Mouse (Mus musculus): Measurements from ENCODE around the gene Fam136a. TPM values are rescaled to one million over a fixed set of nuclear protein-coding genes. Genes with fewer than 3 reads are reported as not detected.

Gene Fam136a
- total RNA-seq, 1 experiment, result 116 TPM

DNA sequence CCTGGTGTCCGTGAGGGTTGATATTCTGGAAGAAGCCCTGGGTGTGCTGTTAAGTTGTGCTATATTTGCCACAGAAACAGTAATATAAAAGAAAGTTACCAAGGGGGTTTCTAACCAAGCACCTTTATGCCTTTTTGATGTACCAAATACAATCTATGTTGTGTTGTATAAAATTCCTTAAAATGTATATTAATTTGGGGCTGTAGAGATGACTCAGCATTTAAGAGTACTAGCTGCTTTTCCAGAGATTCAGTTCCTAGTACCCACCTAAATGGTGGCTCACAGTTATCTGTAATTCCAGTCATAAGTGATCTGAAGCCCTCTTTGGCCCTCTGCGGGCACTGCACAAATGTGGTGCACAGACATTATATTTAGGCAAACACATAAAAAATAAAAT, 1.4 kb downstream of the Fam136a start:
- no peak overlapping the region for H3K27ac ChIP-seq (ENCODE audit: insufficient read depth, low read depth, low read length, poor library complexity, severe bottlenecking)
- DNase-seq (ENCODE audit: low read depth, low spot score), result no peak
- H3K4me3 ChIP-seq (ENCODE audit: insufficient read depth in 1 of 2, low read depth in 1 of 2, low read length in 2 of 2, poor library complexity in 1 of 2, severe bottlenecking in 1 of 2), result peak overlapping the region; percentile 82 to 97; a peak in 3 of 4 replicates
- no peaks in the 10 kb centered on the region for H3K9me3 ChIP-seq (ENCODE audit: control insufficient read depth, insufficient read depth, low read depth, low read length)
- peaks cover 9% of the 10 kb centered on the region for H3K36me3 ChIP-seq (ENCODE audit: control insufficient read depth, insufficient read depth, low read length, poor library complexity, severe bottlenecking)
- H3K4me1 ChIP-seq (ENCODE audit: control insufficient read depth in 2 of 2, insufficient read depth in 2 of 2, low read length in 2 of 2, poor library complexity in 1 of 2), result peaks cover 0 to 7% of the 10 kb centered on the region in 2 experiments; a peak in 1 of 4 replicates
- TF ChIP-seq MAFK (IDR thresholded peaks at IDR 0.05; ENCODE audit: insufficient read depth, low read depth, low read length) (peak; percentile 55; the same call in 1 of the 2 replicates), ZNF384 (IDR thresholded peaks at IDR 0.05; ENCODE audit: low read depth, low read length) (no peak)
- peak overlapping the region; percentile 98; the same call in 1 of the 2 replicates for H3K9ac ChIP-seq (ENCODE audit: insufficient read depth, low read depth, low read length, poor library complexity, severe bottlenecking)
- in situ Hi-C loops (cut with MboI; ENCODE audit: low sequenced_read_pairs in 2 of 2, unreplicated experiment in 2 of 2), result loop anchor here in 1 of 2 experiments (25.0 kb wide), 1 partner anchor 230 kb away; no protein-coding TSS in a partner anchor

DNA sequence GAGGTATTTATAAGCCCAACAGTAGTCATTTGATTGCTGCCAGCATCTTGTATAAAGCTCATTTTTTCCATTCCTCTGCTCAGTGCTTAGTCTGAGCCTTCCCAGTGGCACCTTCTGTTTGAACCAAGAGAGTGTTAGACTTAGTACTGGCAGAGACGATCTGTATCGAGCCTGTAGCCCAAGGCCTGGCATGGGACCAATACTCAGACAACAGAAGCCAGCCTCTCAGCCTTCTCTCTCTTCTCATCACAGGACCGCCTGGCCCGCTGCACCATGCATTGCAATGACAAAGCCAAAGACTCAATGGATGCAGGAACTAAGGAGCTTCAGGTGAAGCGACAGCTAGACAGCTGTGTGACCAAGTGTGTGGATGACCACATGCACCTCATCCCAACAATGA, 3.0 kb downstream of the Fam136a start:
- no peak overlapping the region for H3K9ac ChIP-seq (ENCODE audit: insufficient read depth, low read depth, low read length, poor library complexity, severe bottlenecking)
- H3K9me3 ChIP-seq (ENCODE audit: control insufficient read depth, insufficient read depth, low read depth, low read length), result no peaks in the 10 kb centered on the region
- no peak for TF ChIP-seq HCFC1 (IDR thresholded peaks at IDR 0.05; ENCODE audit: borderline replicate concordance, insufficient read depth, low read length)
- TF ChIP-seq CHD2 (IDR thresholded peaks at IDR 0.05; ENCODE audit: low read depth, low read length), result no peak
- no peak for TF ChIP-seq ZC3H11A (IDR thresholded peaks at IDR 0.05; ENCODE audit: borderline replicate concordance, low read depth, low read length)
- H3K36me3 ChIP-seq (ENCODE audit: control insufficient read depth, insufficient read depth, low read length, poor library complexity, severe bottlenecking), result peaks cover 11% of the 10 kb centered on the region
- in situ Hi-C loops (cut with MboI; ENCODE audit: low sequenced_read_pairs in 2 of 2, unreplicated experiment in 2 of 2), result loop anchor here in 1 of 2 experiments (25.0 kb wide), 1 partner anchor 231 kb away; no protein-coding TSS in a partner anchor
- H3K27ac ChIP-seq (ENCODE audit: insufficient read depth, low read depth, low read length, poor library complexity, severe bottlenecking), result no peak overlapping the region
- peaks cover 0 to 10% of the 10 kb centered on the region in 2 experiments; a peak in 1 of 4 replicates for H3K4me1 ChIP-seq (ENCODE audit: control insufficient read depth in 2 of 2, insufficient read depth in 2 of 2, low read length in 2 of 2, poor library complexity in 1 of 2)
- no peak for DNase-seq (ENCODE audit: low read depth, low spot score)
- no peak overlapping the region for H3K4me3 ChIP-seq (ENCODE audit: insufficient read depth in 1 of 2, low read depth in 1 of 2, low read length in 2 of 2, poor library complexity in 1 of 2, severe bottlenecking in 1 of 2)

DNA sequence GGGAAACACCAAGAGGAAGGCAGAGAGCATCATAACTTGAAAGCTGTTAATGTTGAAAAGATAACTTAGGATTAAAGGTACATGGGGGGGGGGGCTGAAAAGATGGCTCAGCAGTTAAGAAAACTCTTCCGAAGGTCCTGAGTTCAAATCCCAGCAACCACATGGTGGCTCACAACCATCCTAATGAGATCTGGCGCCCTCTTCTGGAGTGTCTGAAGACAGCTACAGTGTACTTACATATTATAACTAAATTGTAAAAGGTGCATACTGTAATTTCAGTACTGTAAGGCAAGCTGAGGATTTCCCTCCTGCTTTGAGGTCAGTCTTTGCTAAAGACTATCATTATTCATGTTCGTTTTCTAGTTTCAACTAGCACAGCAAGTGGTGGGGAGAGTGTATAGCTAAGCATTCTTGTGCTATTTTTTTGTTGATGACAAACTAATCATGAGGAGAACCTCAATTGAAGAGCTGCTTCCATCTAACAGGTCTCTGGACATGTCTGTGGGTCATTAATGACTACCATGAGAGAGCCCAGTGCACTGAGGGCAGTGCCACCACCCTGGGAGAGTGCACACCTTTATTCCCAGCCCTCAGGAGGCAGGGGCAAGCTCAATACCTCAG, 4.8 kb downstream of the Fam136a start:
- Histone ChIP-seq H3K4me3 (ENCODE audit: insufficient read depth in 1 of 2, low read depth in 1 of 2, low read length in 2 of 2, poor library complexity in 1 of 2, severe bottlenecking in 1 of 2) (peak overlapping the region; percentile 62 to 83), H3K4me1 (ENCODE audit: control insufficient read depth in 2 of 2, insufficient read depth in 2 of 2, low read length in 2 of 2, poor library complexity in 1 of 2) (peaks cover 0 to 12% of the 10 kb centered on the region in 2 experiments; a peak in 1 of 4 replicates), H3K9me3 (ENCODE audit: control insufficient read depth, insufficient read depth, low read depth, low read length) (no peaks in the 10 kb centered on the region), H3K9ac (ENCODE audit: insufficient read depth, low read depth, low read length, poor library complexity, severe bottlenecking) (peak overlapping the region; percentile 82), H3K36me3 (ENCODE audit: control insufficient read depth, insufficient read depth, low read length, poor library complexity, severe bottlenecking) (peaks cover 13% of the 10 kb centered on the region), H3K27ac (ENCODE audit: insufficient read depth, low read depth, low read length, poor library complexity, severe bottlenecking) (peak overlapping the region; percentile 56; the same call in 1 of the 2 replicates)
- in situ Hi-C loops (cut with MboI; ENCODE audit: low sequenced_read_pairs in 2 of 2, unreplicated experiment in 2 of 2), result loop anchor here in 1 of 2 experiments (25.0 kb wide), 1 partner anchor 233 kb away; no protein-coding TSS in a partner anchor
- DNase-seq (ENCODE audit: low read depth, low spot score), result no peak
- TF ChIP-seq CHD2 (IDR thresholded peaks at IDR 0.05; ENCODE audit: low read depth, low read length), result 0 out of 2 replicates have a peak, but pooled peaks have one; percentile 30
- no peak for TF ChIP-seq ZNF384 (IDR thresholded peaks at IDR 0.05; ENCODE audit: low read depth, low read length)
- TF ChIP-seq HCFC1 (IDR thresholded peaks at IDR 0.05; ENCODE audit: borderline replicate concordance, insufficient read depth, low read length), result no peak

DNA sequence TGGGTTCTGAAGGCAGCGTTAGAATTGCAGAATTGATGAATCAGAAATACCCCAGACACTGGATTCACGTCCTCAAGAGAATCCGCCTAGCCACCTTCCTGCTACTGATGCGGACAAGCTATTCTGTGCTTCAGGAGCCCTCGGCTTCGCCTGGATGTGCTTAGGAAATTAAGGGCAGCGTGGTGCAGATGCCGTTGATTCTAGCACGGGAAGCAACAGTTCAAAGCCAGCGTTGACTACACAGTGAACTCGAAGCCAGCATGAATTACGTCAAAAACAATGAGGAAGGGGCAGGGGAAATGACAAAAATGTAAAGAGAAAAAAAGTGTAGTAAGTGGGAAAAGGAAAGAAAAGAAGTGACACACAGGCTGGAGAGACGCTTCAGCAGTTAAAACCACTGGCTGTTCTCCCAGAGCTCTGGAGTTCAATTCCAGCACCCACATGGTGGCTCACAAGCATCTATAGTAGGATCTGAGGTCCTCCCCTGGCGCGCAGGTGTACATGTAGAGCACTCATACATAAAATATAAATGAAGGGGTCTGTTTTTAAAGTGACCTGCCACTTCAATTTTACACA, 5.4 kb downstream of the Fam136a start, which contains the start of gene Snrpg:
Snrpg (plus strand) TSS at position 541 of the 576 bp plus-strand sequence.
- peaks cover 13% of the 10 kb centered on the region for H3K36me3 ChIP-seq (ENCODE audit: control insufficient read depth, insufficient read depth, low read length, poor library complexity, severe bottlenecking)
- in situ Hi-C loops (cut with MboI; ENCODE audit: low sequenced_read_pairs in 2 of 2, unreplicated experiment in 2 of 2), result loop anchor here in 1 of 2 experiments (25.0 kb wide), 1 partner anchor 234 kb away; no protein-coding TSS in a partner anchor
- no peak for DNase-seq (ENCODE audit: low read depth, low spot score)

More for the DNA sequence above, 5.4 kb downstream of the Fam136a start, which contains the start of gene Snrpg:
- Histone ChIP-seq H3K9me3 (ENCODE audit: control insufficient read depth, insufficient read depth, low read depth, low read length) (no peaks in the 10 kb centered on the region), H3K4me3 (ENCODE audit: insufficient read depth in 1 of 2, low read depth in 1 of 2, low read length in 2 of 2, poor library complexity in 1 of 2, severe bottlenecking in 1 of 2) (peak within 1 kb of the TSS; percentile 83 to 86), H3K27ac (ENCODE audit: insufficient read depth, low read depth, low read length, poor library complexity, severe bottlenecking) (peak within 1 kb of the TSS; percentile 56), H3K4me1 (ENCODE audit: control insufficient read depth in 2 of 2, insufficient read depth in 2 of 2, low read length in 2 of 2, poor library complexity in 1 of 2) (peaks cover 0 to 12% of the 10 kb centered on the region in 2 experiments; a peak in 1 of 4 replicates), H3K9ac (ENCODE audit: insufficient read depth, low read depth, low read length, poor library complexity, severe bottlenecking) (peak within 1 kb of the TSS; percentile 99)
- TF ChIP-seq MAFK (IDR thresholded peaks at IDR 0.05; ENCODE audit: insufficient read depth, low read depth, low read length) (no peak), ZNF384 (IDR thresholded peaks at IDR 0.05; ENCODE audit: low read depth, low read length) (no peak), ZC3H11A (IDR thresholded peaks at IDR 0.05; ENCODE audit: borderline replicate concordance, low read depth, low read length) (no peak), CHD2 (IDR thresholded peaks at IDR 0.05; ENCODE audit: low read depth, low read length) (no peak), HCFC1 (IDR thresholded peaks at IDR 0.05; ENCODE audit: borderline replicate concordance, insufficient read depth, low read length) (no peak)
